Comparison of ENCODE assay signal across 9 mouse cellular contexts in the genomic region with DNA sequence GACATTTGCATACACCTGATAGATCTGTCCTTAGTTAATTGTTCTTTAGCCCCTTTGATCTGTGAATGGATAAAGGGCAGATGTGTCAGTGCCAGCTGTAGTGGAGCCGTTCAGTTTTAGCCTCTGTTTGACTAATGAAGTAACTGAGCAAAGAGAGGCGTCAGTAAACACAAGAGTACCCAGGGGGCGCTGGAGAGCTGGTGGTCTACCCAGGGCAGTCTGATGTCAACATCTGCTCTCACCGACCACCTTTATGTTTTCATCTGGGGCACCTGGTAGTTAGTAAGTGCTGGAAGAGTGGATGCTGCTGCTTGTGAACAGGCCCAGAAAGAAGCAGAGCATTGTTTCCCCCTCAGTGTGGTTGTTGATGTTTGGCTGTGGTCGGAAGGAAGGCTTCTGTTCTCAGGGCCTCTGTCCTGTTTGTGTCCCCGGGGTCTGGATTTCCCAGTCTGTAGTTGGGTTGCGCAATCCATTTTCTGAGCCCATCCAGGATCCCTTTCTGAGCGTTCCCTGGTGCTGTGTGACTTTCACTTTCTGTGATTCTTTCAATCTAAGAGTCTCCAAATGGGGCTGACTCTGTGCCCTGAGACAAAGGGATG.
A peak's percentile ranks its signal among the peaks of the same experiment; 100 is the strongest.
DNase-seq lines count a peak whose midpoint lies in the region; ATAC-seq lines count a peak whose summit lies in the region.
"Had no signal": no experiment of that assay in that cellular context is flagged by ENCODE, and none has a peak within 500 bp of the region (broad histone marks: within the 10 kb centered on the region; RNA-seq: fewer than 3 reads in every experiment).

No protein-coding gene starts in this region.

- H3K27me3 ChIP-seq in heart, embryonic 11.5 days (ENCODE audit: control insufficient read depth, insufficient read depth, low read length): no peaks in the 10 kb centered on the region
- no peaks in the 10 kb centered on the region for H3K27me3 ChIP-seq in forebrain, embryonic 14.5 days (replicated peaks; ENCODE audit: control insufficient read depth, insufficient read depth, low read length)
- no peaks in the 10 kb centered on the region for H3K27me3 ChIP-seq in midbrain, embryonic 15.5 days (replicated peaks)

- no peaks in the 10 kb centered on the region for H3K36me3 ChIP-seq in heart, embryonic 11.5 days (ENCODE audit: control insufficient read depth, insufficient read depth, low read length)
- no peaks in the 10 kb centered on the region for H3K36me3 ChIP-seq in forebrain, embryonic 14.5 days (ENCODE audit: control insufficient read depth, insufficient read depth, low read length)
- no peaks in the 10 kb centered on the region for H3K36me3 ChIP-seq in midbrain, embryonic 15.5 days (replicated peaks)
- H3K36me3 ChIP-seq: G1E had no signal

- no peaks in the 10 kb centered on the region for H3K4me1 ChIP-seq in heart, embryonic 11.5 days (ENCODE audit: control insufficient read depth, insufficient read depth, low read length)
- no peaks in the 10 kb centered on the region for H3K4me1 ChIP-seq in forebrain, embryonic 14.5 days (ENCODE audit: control insufficient read depth, insufficient read depth, low read length)
- H3K4me1 ChIP-seq in midbrain, embryonic 15.5 days: no peaks in the 10 kb centered on the region

- no peak for ATAC-seq in heart, embryonic 11.5 days (replicated peaks; ENCODE audit: insufficient number of reproducible peaks, low FRiP score, low TSS enrichment)
- ATAC-seq in forebrain, embryonic 14.5 days: no peak
- ATAC-seq in midbrain, embryonic 15.5 days (replicated peaks): no peak

- H3K9me3 ChIP-seq in heart, embryonic 11.5 days (replicated peaks; ENCODE audit: control insufficient read depth, low read length): no peaks in the 10 kb centered on the region
- H3K9me3 ChIP-seq in forebrain, embryonic 14.5 days (replicated peaks; ENCODE audit: control insufficient read depth, low read length): no peaks in the 10 kb centered on the region
- H3K9me3 ChIP-seq in midbrain, embryonic 15.5 days: no peaks in the 10 kb centered on the region

- DNase-seq in heart, adult 11 months: peak; percentile 98
- DNase-seq in 3T3-L1 (ENCODE audit: low read depth, low spot score): peak; percentile 40
- peak; percentile 24 to 46 for DNase-seq in adrenal gland, postnatal 36 days
- DNase-seq in heart, postnatal 36 days: peak; percentile 61 to 63
- DNase-seq in lung, postnatal 10 days: peak; percentile 64
- no peak for DNase-seq in forebrain, embryonic 14.5 days (ENCODE audit: low spot score)

- no peak overlapping the region for H3K4me3 ChIP-seq in heart, embryonic 11.5 days (ENCODE audit: low read depth, low read length)
- no peak overlapping the region for H3K4me3 ChIP-seq in forebrain, embryonic 14.5 days (ENCODE audit: low read depth, low read length)
- H3K4me3 ChIP-seq in midbrain, embryonic 15.5 days: no peak overlapping the region

- WGBS in heart, embryonic 11.5 days (ENCODE audit: insufficient replicate concordance): 59% methylated on average over 8 of the region's 8 CpGs
- WGBS in forebrain, embryonic 14.5 days: 62% methylated on average over 8 of the region's 8 CpGs
- 58% methylated on average over 8 of the region's 8 CpGs for WGBS in midbrain, embryonic 15.5 days

- H3K4me2 ChIP-seq in heart, embryonic 11.5 days: no peak overlapping the region
- no peak overlapping the region for H3K4me2 ChIP-seq in forebrain, embryonic 14.5 days (ENCODE audit: low read length)
- no peak overlapping the region for H3K4me2 ChIP-seq in midbrain, embryonic 15.5 days

- no peak overlapping the region for H3K9ac ChIP-seq in heart, embryonic 11.5 days (ENCODE audit: low read depth, low read length)
- H3K9ac ChIP-seq in forebrain, embryonic 14.5 days (ENCODE audit: low read length): no peak overlapping the region
- H3K9ac ChIP-seq in midbrain, embryonic 15.5 days: no peak overlapping the region

- no peak overlapping the region for H3K27ac ChIP-seq in heart, embryonic 11.5 days (ENCODE audit: low read depth, low read length)
- no peak overlapping the region for H3K27ac ChIP-seq in forebrain, embryonic 14.5 days (ENCODE audit: low read depth, low read length)
- H3K27ac ChIP-seq in midbrain, embryonic 15.5 days: no peak overlapping the region

- intact Hi-C loops in heart, postnatal 36 days (cut with DNase I): no loop called here
